Mouse (Mus musculus) hindbrain, embryonic 16.5 days (tissue): ENCODE measurements around the gene 1700021F05Rik. TPM values are rescaled to one million over a fixed set of nuclear protein-coding genes. Genes with fewer than 3 reads are reported as not detected.

Source experiments
- ATAC-seq: fragments of 200-750 bp; cut with Nextera tagmentation; 2 replicates; pipeline ENCODE4 v1.8.0; 2017; ENCODE audit warnings: moderate TSS enrichment, moderate library complexity
- H3K27ac ChIP-seq: fragments of 300-500 bp; sonication (generic); 2 replicates; pipeline ENCODE4 v1.5.1; 2014; ENCODE audit warnings: low read depth, mild to moderate bottlenecking, control low read depth, low read length, moderate library complexity
- H3K27me3 ChIP-seq: fragments of 300-500 bp; sonication (generic); replicated peaks from 2 replicates; pipeline ENCODE4 v1.6.1; 2014; ENCODE audit warnings: low read length; ENCODE audit not compliant: control insufficient read depth, insufficient read depth
- H3K36me3 ChIP-seq: fragments of 300-500 bp; sonication (generic); 2 replicates; pipeline ENCODE4 v1.6.1; 2014; ENCODE audit warnings: mild to moderate bottlenecking, low read length, moderate library complexity, mixed read lengths; ENCODE audit not compliant: control insufficient read depth, insufficient read depth
- H3K4me1 ChIP-seq: fragments of 300-500 bp; sonication (generic); 2 replicates; pipeline ENCODE4 v1.6.1; 2014; ENCODE audit warnings: low read depth, low read length; ENCODE audit not compliant: control insufficient read depth, insufficient read depth
- H3K4me2 ChIP-seq: fragments of 300-500 bp; sonication (generic); 2 replicates; pipeline ENCODE4 v1.6.1; 2014; ENCODE audit warnings: mild to moderate bottlenecking, low read length, control low read depth, moderate library complexity
- H3K4me3 ChIP-seq: fragments of 300-500 bp; sonication (generic); 2 replicates; pipeline ENCODE4 v1.5.1; 2014; ENCODE audit warnings: mild to moderate bottlenecking, low read length, control low read depth, moderate library complexity
- H3K9ac ChIP-seq: fragments of 300-500 bp; sonication (generic); 2 replicates; pipeline ENCODE4 v1.6.1; 2014; ENCODE audit warnings: low read depth, mild to moderate bottlenecking, control low read depth, low read length, moderate library complexity
- H3K9me3 ChIP-seq: fragments of 300-500 bp; sonication (generic); 2 replicates; pipeline ENCODE4 v1.6.1; 2014; ENCODE audit warnings: mild to moderate bottlenecking, low read length, moderate library complexity; ENCODE audit not compliant: control insufficient read depth
- WGBS: fragments of 180-500 bp; shearing (Covaris S2); extraction: QIAGEN DNeasy Blood & Tissue Kit; methylation state at CpG from one replicate; pipeline ENCODE4 v1.1.7; 2014; 5-methylcytosine and 5-hydroxymethylcytosine counted together
- polyA plus RNA-seq: library from polyadenylated mRNA; unstranded; fragments of >200 nt; fragmentation: Nextera tagmentation; extraction: Ambion mirVana; gene quantifications from 2 replicates; pipeline ENCODE4 v1.2.1, GENCODE M21; 2015

The 1700021F05Rik gene
- polyA plus RNA-seq, 1 experiment from 2014 or later: 74.9 TPM

DNA sequence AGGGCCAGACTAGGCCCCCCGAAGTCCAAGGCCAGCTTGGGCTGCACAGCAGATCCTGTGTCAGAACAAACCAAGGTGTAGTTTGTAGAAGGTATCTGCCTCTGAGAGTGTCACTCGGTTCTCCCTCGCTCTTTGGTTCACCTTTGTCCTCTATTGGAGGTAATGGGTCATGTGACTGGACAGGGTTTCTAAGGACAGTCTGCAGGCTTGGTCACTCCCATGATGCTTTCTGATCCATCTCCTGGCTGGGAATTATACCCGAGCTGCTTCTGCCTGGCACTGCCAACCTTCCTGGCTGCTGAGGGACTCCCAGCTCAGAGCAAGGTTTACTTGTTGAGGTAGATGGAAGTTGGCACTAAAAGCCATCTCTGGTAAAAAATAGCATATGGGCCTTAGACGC lies 49.9 kb downstream of the 1700021F05Rik start:
- no peak overlapping the region for H3K4me2 ChIP-seq
- H3K9me3 ChIP-seq: no peaks in the 10 kb centered on the region
- WGBS: 87% methylated on average over 5 of the region's 5 CpGs
- H3K36me3 ChIP-seq: peaks cover 5% of the 10 kb centered on the region
- no peak for ATAC-seq
- no peak overlapping the region for H3K9ac ChIP-seq
- H3K27me3 ChIP-seq: no peaks in the 10 kb centered on the region
- H3K27ac ChIP-seq: no peak overlapping the region
- no peaks in the 10 kb centered on the region for H3K4me1 ChIP-seq
- H3K4me3 ChIP-seq: no peak overlapping the region

DNA sequence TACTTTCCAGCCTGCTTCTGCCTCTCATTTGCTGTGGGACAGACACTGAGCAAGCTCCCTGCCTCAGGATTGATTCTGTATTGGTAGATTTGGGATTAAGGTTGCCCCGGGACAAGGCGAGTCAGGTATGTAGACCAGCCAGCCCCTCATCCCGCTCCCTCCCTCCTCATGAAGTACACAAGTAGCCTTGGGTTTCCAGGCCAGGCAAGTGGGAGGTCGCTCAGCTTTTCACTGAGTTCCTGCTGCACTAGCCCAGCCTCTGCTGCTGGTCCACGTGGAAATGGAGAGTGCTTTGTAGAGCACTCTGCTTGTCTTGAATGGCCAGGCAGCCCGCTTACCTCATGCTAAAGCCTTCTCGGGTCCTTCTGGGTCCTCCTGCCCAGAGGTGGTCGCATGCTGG lies 50.8 kb downstream of the 1700021F05Rik start:
- ATAC-seq: no peak
- H3K36me3 ChIP-seq: peaks cover 1% of the 10 kb centered on the region; the same call in 1 of the 2 replicates
- 74% methylated on average over 8 of the region's 8 CpGs for WGBS
- H3K27me3 ChIP-seq: no peaks in the 10 kb centered on the region
- no peak overlapping the region for H3K4me2 ChIP-seq
- H3K4me3 ChIP-seq: no peak overlapping the region
- H3K27ac ChIP-seq: no peak overlapping the region
- no peak overlapping the region for H3K9ac ChIP-seq
- no peaks in the 10 kb centered on the region for H3K4me1 ChIP-seq
- no peaks in the 10 kb centered on the region for H3K9me3 ChIP-seq

DNA sequence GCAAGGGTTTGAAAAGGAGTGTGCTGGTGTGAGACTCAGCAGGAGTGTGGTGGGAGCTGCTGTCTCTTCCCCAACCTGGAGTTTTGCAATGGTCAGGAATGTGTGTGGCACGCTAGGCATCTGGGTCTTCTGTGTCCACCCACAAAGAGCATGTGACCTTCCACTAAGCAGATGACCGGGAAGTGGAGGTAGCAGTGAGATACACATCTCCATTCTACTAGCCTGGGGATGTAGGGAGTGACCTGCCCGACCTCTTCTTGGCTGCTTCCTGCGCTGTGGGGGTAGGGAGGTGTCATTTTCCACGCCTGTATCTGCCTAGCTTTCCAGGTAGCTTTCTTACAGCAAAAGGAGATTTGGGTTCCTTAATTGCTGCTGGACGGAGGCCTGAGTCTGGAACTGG lies 51.2 kb downstream of the 1700021F05Rik start:
- H3K9me3 ChIP-seq: no peaks in the 10 kb centered on the region
- H3K36me3 ChIP-seq: no peaks in the 10 kb centered on the region
- H3K4me1 ChIP-seq: no peaks in the 10 kb centered on the region
- no peaks in the 10 kb centered on the region for H3K27me3 ChIP-seq
- WGBS: 59% methylated on average over 6 of the region's 6 CpGs
- no peak for ATAC-seq
- H3K9ac ChIP-seq: no peak overlapping the region
- no peak overlapping the region for H3K4me2 ChIP-seq
- H3K27ac ChIP-seq: no peak overlapping the region
- H3K4me3 ChIP-seq: no peak overlapping the region

DNA sequence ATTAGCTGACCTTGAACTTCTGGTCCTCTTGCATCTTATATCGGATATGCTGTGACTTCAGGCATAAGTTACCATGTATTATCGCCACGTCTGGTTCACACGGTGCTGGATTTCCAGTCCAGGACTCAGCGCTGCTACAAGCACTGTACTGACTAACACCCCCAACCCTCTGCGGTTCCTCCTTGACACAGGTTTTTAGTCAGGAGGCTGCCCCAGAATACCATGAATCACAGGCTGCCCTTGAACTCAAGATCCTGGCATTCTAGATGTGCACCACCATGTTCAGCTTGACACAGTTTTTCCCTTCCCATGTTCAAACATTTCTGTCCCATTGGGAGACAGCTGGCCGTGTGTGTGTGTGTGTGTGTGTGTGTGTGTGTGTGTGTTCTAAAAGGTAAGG lies 51.7 kb downstream of the 1700021F05Rik start:
- H3K9me3 ChIP-seq: no peaks in the 10 kb centered on the region
- no peak overlapping the region for H3K9ac ChIP-seq
- H3K36me3 ChIP-seq: no peaks in the 10 kb centered on the region
- WGBS: 93% methylated on average over 7 of the region's 7 CpGs
- no peak overlapping the region for H3K4me2 ChIP-seq
- no peaks in the 10 kb centered on the region for H3K4me1 ChIP-seq
- H3K4me3 ChIP-seq: no peak overlapping the region
- no peaks in the 10 kb centered on the region for H3K27me3 ChIP-seq
- ATAC-seq: no peak
- no peak overlapping the region for H3K27ac ChIP-seq

DNA sequence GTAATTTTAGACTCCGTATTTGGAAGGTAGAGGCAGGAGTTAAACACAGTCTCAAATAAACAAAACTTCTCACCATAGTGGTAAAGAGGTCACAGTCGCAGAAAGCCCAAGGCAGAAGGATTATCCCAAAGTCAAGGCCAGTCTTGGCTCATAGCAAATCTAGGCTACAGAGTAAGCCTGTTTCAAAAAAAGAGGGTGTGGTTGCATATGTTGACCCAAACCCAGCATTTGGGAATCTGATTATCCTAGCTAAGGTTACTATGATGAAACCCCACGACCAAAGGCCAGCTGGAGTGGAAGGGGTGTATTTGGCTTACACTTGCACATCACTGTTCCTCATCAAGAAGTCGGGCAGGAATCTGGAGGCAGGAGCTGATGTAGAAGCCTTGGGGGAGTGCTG lies 52.5 kb downstream of the 1700021F05Rik start:
- Histone ChIP-seq H3K4me1 (peaks cover 5% of the 10 kb centered on the region), H3K9me3 (no peaks in the 10 kb centered on the region), H3K36me3 (no peaks in the 10 kb centered on the region), H3K27ac (no peak overlapping the region), H3K4me3 (no peak overlapping the region), H3K9ac (no peak overlapping the region), H3K27me3 (no peaks in the 10 kb centered on the region), H3K4me2 (no peak overlapping the region)
- 84% methylated on average over 4 of the region's 4 CpGs for WGBS
- no peak for ATAC-seq

DNA sequence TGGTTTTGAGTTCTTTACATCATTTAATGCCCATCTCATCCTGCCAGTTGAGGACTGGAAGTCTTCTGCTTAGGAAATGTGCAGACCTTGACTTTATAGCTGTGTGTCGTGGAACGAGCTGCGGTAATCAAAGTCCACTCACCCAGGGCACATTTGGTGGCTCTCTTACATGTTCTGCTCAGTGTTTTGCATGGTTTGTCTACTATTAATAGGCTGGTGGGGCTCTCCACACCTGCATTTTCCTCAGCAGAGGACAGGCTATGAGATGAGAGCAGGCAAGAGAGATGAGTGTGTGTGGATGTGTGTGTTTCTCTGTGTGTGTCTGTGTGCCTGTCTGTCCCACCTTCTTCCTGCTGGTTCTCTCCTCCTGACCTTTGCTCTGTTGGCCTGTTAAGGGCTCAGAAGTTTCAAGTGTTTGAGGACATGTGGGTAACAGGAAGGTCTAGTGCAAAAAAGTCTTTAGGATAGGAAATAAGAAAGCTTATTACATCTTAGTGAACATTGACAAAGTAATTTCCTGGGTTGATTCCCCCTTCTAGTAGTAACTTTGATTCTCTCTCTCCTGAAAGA lies 53.3 kb downstream of the 1700021F05Rik start:
- Histone ChIP-seq H3K4me2 (no peak overlapping the region), H3K9me3 (no peaks in the 10 kb centered on the region), H3K4me1 (peaks cover 8% of the 10 kb centered on the region), H3K27me3 (no peaks in the 10 kb centered on the region), H3K9ac (no peak overlapping the region), H3K4me3 (no peak overlapping the region), H3K27ac (no peak overlapping the region), H3K36me3 (no peaks in the 10 kb centered on the region)
- WGBS: 87% methylated on average over 3 of the region's 3 CpGs
- no peak for ATAC-seq

DNA sequence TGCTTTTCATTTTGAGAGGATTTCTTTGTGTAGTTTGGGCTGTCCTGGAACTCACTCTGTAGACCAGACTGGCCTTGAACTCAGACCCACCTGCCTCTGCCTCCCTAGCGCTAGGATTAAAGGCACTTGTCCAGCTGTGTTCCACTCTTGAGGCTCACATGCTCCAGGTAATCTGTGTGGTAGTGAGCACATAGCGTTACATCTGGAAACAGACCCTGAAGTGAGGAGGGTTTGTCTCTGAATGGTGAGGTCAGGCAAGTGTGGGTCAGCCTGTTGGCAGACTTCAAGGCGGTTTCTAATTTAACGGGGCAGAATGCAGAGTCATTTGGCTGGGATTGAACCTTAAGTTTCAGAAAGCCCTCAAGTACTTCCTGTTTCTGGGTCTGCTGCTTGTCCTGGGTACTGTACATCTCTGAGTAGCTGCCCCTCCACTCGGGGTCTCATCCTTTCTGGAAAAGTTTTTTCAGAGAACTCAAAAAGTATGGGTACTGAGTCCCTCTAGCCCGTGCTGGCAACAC lies 55.0 kb downstream of the 1700021F05Rik start:
- Histone ChIP-seq H3K4me3 (no peak overlapping the region), H3K36me3 (no peaks in the 10 kb centered on the region), H3K27ac (no peak overlapping the region), H3K9me3 (no peaks in the 10 kb centered on the region), H3K4me2 (no peak overlapping the region), H3K9ac (no peak overlapping the region), H3K27me3 (no peaks in the 10 kb centered on the region), H3K4me1 (peaks cover 8% of the 10 kb centered on the region)
- ATAC-seq: no peak
- 90% methylated on average over 6 of the region's 6 CpGs for WGBS

DNA sequence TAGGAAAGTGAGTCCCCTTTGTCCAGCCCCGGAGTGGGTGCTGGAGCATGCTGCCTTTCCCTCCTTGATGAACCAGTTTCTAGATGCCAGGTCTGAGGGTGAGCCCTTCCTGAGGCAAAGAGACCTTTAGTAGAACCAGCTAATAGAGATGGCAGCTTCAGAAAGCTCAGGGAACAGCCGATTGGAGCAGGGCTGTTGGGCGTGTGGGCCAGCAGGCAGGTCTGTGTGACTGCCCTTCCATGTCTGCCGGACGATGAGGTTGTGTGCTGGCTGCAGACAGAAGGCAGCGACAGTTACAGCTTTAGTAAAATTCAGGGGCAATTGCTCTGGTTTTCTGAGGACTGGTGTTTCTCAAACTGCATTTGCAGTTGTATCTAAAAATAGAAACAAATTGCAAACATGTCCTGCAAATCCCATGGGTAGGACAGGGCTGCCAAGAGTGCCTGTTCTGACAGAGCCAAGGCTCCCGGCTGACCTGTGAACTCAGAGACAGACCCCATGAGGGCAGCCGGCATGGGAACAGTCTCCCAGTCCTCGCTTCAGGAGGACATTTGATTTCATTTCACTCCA lies 57.3 kb downstream of the 1700021F05Rik start:
- H3K4me3 ChIP-seq: no peak overlapping the region
- H3K4me2 ChIP-seq: no peak overlapping the region
- peak overlapping the region; percentile 6; the same call in 1 of the 2 replicates for H3K27ac ChIP-seq
- peaks cover 16% of the 10 kb centered on the region for H3K4me1 ChIP-seq
- WGBS: 37% methylated on average over 9 of the region's 9 CpGs
- no peaks in the 10 kb centered on the region for H3K9me3 ChIP-seq
- no peaks in the 10 kb centered on the region for H3K36me3 ChIP-seq
- H3K27me3 ChIP-seq: no peaks in the 10 kb centered on the region
- no peak for ATAC-seq
- peak overlapping the region; percentile 33; the same call in 1 of the 2 replicates for H3K9ac ChIP-seq

DNA sequence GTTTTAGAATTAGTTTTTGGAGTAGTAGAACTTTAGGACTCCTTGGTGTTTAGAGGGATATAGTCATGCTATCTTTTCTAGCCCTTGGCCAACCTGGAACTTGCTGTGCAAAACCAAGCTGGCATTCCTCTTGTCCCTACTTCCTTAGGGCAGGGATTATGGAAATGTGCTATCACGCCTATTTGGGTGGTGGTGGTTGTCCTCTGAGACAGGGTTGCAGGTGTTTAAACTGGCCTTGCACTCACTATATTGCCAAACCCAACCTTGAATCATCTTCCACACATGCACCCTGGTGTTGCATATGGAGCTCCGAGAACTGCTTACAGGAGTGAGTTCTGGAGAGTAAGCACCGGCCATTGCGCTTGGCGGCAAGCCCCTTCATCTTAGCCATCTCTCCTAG lies 58.8 kb downstream of the 1700021F05Rik start:
- Histone ChIP-seq H3K9me3 (no peaks in the 10 kb centered on the region), H3K4me3 (no peak overlapping the region), H3K27me3 (no peaks in the 10 kb centered on the region), H3K36me3 (no peaks in the 10 kb centered on the region), H3K9ac (no peak overlapping the region), H3K4me1 (peaks cover 29% of the 10 kb centered on the region), H3K4me2 (no peak overlapping the region), H3K27ac (no peak overlapping the region)
- 82% methylated on average over 5 of the region's 5 CpGs for WGBS
- no peak for ATAC-seq
